Mouse (Mus musculus) frontal cortex, postnatal 36 days (tissue): ENCODE results near the gene Btnl9.
"Not testable (repeated sequence)": the region's sequence is repeated elsewhere in the genome, so short reads cannot be mapped to it uniquely, and the experiment has no call there.

ENCODE experiments used
- DNase-seq, 2 experiments: peaks; one replicate each; pipeline ENCODE4 v3.0.0; 2022; ENCODE audit warnings: low spot score in 2 of 2

Btnl9 gene

GRCm38 (mm10) chr11:49176047-49176779 lies 10.7 kb downstream of the Btnl9 start:
- DNase-seq = not testable (repeated sequence)

DNA sequence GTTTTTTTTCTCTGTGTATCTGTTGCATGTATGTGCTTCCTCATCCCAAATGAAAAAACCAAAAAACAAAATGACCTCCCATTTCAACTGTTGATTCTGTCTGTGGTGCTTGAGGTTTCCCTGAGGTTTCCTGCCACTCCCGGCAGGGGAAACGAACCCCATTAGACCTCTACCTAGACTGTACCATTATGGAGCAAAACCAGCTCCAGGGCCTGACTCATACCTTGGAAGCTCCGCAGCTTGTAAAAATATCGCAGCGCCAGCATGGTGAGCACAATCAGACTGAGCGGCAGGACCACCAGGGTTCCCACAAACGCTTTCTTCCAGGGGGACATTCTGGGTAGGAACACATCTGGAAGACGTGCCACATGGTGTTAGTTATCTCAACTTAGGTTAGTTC lies 11.6 kb downstream of the Btnl9 start:
- DNase-seq = no peak

DNA sequence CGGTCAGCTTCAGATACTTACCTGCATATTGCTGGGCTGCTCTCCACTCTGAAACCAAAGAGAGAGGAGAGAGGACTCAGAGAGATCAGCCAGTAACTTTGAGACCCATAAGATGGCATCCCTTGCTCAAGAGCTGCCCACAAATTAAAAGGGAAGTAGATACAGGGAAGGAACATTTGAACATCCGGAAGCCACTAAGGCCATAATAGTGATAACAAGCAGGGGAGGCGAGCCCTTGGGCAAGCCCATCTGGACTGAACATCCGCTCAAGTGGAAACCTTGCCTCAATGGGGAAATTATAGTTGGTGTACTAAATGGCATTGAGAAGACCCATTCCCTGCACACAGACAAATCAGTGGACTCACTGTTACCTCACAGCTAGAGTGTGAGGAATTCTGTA lies 16.4 kb downstream of the Btnl9 start:
- no peak for DNase-seq

DNA sequence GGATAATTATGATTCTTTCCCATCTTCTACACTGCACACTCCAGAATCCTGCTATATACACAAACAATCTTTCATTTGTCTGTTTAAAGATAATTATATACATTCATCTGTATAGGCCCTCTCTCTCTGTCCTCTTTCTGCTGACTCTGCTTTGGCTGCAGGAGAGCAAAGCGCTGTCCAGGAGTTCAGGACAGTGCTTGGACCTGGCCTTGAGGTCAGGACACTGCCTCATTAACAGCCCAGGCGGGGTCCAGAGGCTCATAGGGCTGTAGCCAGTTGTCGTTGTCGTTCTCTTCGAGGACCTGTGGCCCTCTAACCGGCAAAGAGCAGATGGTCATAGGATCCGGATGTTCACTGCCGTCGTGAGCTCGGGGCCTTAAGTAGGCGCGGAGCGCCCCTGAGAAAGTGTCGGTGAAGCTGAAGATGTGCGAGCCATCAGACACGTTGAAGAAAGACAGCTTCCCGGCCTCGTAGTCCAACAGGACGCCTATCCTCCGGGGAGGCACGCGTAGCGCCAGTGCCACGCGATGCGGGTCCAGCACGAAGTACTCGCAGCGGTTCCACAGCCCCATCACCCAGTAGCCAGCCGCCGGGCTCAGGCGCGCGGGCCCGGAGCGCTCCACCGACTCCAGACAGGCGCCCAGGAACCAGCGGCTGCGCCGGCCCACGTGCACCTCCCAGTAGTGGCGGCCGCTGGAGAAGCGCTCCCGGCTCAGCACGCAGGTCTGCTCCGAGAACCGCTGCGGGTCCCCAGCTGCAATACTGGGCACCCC lies 17.9 kb downstream of the Btnl9 start:
- peak; percentile 14 to 19 for DNase-seq

DNA sequence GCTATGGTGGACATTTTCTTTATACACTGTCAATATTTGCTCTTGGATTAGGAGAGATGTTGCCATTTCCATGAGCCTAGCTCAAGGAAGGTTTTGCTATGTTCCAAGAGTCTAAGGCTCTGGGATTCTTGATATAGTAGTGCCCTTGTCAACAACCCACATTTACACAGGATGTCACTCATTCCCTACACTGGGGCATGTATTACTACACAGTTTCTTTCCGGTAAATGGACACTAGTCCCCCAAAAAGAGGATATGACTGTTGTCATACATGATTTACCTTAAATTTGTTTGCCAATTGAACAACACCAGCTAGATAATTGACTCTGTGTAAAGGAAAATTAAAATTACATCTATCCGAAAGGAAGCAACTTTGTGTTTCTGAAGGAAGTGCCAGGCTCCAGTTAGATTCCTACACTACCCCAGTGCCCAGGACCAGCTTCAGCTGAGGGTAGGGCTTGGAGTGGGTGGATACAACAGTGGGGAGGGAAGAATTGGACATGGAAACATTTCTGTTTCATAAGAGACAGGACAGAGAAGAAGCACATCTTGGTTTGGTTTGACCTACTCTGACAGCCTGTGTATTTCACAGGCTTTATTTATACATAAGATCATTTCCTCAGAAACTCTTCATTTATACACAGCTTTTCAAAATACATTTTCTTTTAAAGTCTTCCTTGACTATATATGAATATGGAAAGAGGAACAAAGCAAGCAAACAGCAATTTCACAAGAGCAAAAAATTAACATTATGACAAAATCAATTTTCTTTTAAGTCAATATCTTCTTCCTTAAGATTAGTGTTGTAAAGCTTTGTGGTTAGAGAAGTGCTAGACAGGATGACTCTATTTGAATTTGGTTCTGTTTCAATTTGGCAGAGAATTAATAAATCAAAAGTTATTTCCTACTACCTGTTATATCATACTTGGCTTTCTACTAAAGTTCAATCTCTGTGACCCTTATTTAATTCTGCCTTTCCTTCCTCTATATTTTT lies 29.8 kb downstream of the Btnl9 start:
- no peak for DNase-seq

GRCm38 (mm10) chr11:49154077-49154476 lies 32.9 kb downstream of the Btnl9 start, which contains the start of gene Olfr1394:
Gene Olfr1394 (plus strand): TSS chr11:49154377.
- no peak for DNase-seq

- DNase-seq = no peak
Observed at GRCm38 (mm10) chr11:49141974-49142373, 45.0 kb downstream of the Btnl9 start, which contains the start of gene Olfr1395. Gene Olfr1395 (plus strand): TSS chr11:49142274.

DNA sequence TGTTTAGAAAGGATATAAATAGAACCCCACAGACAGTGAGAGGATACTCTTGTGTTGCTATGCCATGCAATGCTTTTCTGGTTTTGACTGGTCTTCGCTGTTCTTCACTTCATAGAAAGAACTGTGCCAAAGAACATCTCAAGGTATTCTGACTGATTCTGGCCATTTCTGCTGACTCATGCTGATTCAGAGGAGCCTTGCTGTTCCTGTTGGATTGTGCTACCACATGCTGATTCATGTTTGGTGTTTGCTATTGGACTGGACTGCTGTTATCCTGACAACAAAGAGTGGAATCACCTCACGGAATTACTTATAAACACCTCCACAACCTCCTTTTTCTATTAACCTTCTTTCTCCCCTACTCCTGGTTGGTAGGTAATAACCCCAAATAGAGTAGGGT lies 62.8 kb downstream of the Btnl9 start:
- DNase-seq = peak in 1 of 2 experiments; percentile 12

- no peak for DNase-seq
Observed at GRCm38 (mm10) chr11:49119635-49120034, 67.3 kb downstream of the Btnl9 start.
